Mouse (Mus musculus): Measurements from ENCODE around the gene Rrp1. TPM values are rescaled to one million over a fixed set of nuclear protein-coding genes. Genes with fewer than 3 reads are reported as not detected.

The Rrp1 gene
- polyA plus RNA-seq, 1 experiment from 2014 or later = 290 TPM

DNA sequence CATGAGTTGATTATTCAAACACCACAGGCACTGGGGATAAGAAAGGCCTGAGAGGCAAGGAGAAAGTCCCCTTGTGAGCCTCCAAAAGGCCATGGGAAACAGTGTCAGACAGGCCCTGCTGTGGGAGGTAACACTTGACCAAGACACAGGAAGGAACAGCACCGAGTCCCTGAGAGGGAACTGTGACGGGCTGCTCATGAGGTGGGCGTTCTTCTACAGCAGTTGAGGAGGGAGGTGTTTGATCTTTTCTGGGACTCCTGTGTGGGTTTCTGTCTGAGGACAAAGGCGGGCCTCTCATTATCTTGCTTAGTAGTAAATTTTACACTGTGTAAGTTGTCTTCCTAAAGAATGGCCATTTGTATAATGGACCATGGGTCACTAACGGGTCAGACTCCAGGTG lies 27.3 kb downstream of the Rrp1 start:
- Histone ChIP-seq H3K9ac (ENCODE audit: low read length) (no peak overlapping the region), H3K27ac (ENCODE audit: low read depth, low read length) (no peak overlapping the region), H3K4me1 (replicated peaks; ENCODE audit: control insufficient read depth, insufficient read depth, low read length) (no peaks in the 10 kb centered on the region), H3K9me3 (ENCODE audit: control insufficient read depth, low read length) (no peaks in the 10 kb centered on the region), H3K27me3 (ENCODE audit: control insufficient read depth, insufficient read depth, low read length) (peaks cover 2% of the 10 kb centered on the region), H3K4me2 (ENCODE audit: low read depth, low read length, severe bottlenecking) (no peak overlapping the region), H3K4me3 (ENCODE audit: low read depth, low read length) (no peak overlapping the region), H3K36me3 (ENCODE audit: control insufficient read depth, insufficient read depth, low read length) (no peaks in the 10 kb centered on the region)
- DNase-seq (ENCODE audit: low spot score) (no peak), ATAC-seq (replicated peaks; ENCODE audit: low FRiP score) (no peak)
- WGBS = 78% methylated on average over 5 of the region's 5 CpGs

DNA sequence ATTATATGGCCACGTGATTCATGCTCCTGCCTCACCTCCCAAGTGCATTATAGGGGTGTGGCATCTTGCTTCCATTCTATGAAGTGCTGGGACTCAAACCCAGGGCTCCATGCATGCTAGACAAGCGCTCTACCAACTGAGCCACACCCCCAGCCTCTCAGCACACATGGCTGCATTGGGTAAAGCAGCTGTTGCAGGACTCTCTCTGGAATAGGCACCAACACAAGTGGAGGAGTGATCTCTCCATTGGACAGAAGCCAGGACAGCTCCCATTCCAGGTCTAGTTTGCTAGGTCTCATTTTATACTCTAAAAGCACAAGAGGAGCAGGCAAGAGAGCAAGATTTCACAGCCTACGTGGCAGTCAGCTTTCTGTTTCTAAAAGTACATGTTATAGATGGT lies 29.3 kb downstream of the Rrp1 start:
- no peak for DNase-seq (ENCODE audit: low spot score)
- H3K4me3 ChIP-seq (ENCODE audit: low read depth, low read length) = no peak overlapping the region
- 71% methylated on average over 3 of the region's 3 CpGs for WGBS
- H3K9ac ChIP-seq (ENCODE audit: low read length) = no peak overlapping the region
- H3K27ac ChIP-seq (ENCODE audit: low read depth, low read length) = no peak overlapping the region
- H3K4me2 ChIP-seq (ENCODE audit: low read depth, low read length, severe bottlenecking) = no peak overlapping the region
- no peaks in the 10 kb centered on the region for H3K36me3 ChIP-seq (ENCODE audit: control insufficient read depth, insufficient read depth, low read length)
- no peak for ATAC-seq (replicated peaks; ENCODE audit: low FRiP score)
- H3K4me1 ChIP-seq (replicated peaks; ENCODE audit: control insufficient read depth, insufficient read depth, low read length) = no peaks in the 10 kb centered on the region
- H3K27me3 ChIP-seq (ENCODE audit: control insufficient read depth, insufficient read depth, low read length) = no peaks in the 10 kb centered on the region
- no peaks in the 10 kb centered on the region for H3K9me3 ChIP-seq (ENCODE audit: control insufficient read depth, low read length)

GRCm38 (mm10) chr10:78378516-78378915 lies 34.3 kb downstream of the Rrp1 start:
- 94% methylated on average over 7 of the region's 7 CpGs for WGBS
- no peak for ATAC-seq (replicated peaks; ENCODE audit: low FRiP score)
- no peak overlapping the region for H3K4me2 ChIP-seq (ENCODE audit: low read depth, low read length, severe bottlenecking)
- no peaks in the 10 kb centered on the region for H3K27me3 ChIP-seq (ENCODE audit: control insufficient read depth, insufficient read depth, low read length)
- no peak overlapping the region for H3K27ac ChIP-seq (ENCODE audit: low read depth, low read length)
- no peak for DNase-seq (ENCODE audit: low spot score)
- H3K9me3 ChIP-seq (ENCODE audit: control insufficient read depth, low read length) = no peaks in the 10 kb centered on the region; the same call in 1 of the 2 replicates
- H3K4me3 ChIP-seq (ENCODE audit: low read depth, low read length) = no peak overlapping the region
- H3K4me1 ChIP-seq (replicated peaks; ENCODE audit: control insufficient read depth, insufficient read depth, low read length) = no peaks in the 10 kb centered on the region
- no peaks in the 10 kb centered on the region for H3K36me3 ChIP-seq (ENCODE audit: control insufficient read depth, insufficient read depth, low read length)
- no peak overlapping the region for H3K9ac ChIP-seq (ENCODE audit: low read length)

DNA sequence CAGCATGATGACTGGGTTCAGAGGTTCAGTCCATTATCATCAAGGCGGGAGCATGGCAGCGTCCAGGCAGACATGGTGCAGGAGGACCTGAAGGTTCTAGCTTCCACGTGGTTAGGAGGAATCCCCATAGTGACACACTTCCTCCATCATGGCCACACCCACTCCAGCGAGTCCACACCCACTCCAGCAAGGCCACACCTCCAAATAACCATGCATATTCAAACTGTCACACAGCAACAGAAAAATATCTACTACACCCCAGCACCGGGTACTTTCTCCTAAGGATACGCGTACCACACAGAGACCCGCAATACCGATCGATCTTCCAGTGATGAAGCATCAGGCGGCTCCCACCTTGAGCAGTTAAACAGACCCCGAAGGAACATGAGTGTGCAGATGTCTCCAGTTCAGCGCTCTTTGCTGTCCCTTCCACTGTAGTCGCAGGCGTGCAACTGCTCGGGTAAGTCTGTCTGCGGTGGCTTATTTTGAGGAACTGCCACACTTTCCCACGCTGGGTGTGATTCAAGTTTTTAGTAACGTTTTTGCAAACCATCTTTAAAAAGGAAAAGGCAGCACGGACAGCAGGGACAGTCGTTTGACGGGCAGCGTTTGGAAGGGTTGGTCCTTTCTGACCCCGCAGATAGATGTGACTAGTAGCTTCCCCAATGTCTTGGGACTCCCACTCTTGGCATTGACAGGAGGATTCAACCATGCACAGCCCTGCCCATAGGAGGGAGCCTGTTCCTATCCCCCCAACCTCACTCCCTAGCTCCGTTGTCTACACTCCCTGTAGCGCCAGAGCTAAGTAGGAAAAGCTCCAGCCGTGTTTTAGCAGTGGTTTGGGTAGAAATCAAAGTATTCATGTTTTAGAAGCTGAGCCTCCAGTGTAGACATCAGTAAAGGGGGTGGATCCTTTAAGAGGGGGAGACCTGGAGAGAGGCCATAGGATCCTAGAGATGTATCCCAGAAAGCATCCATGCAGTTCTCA lies 39.9 kb downstream of the Rrp1 start:
- H3K4me1 ChIP-seq (replicated peaks; ENCODE audit: control insufficient read depth, insufficient read depth, low read length) = no peaks in the 10 kb centered on the region
- no peak overlapping the region for H3K27ac ChIP-seq (ENCODE audit: low read depth, low read length)
- H3K4me2 ChIP-seq (ENCODE audit: low read depth, low read length, severe bottlenecking) = no peak overlapping the region
- WGBS = 71% methylated on average over 27 of the region's 27 CpGs
- H3K4me3 ChIP-seq (ENCODE audit: low read depth, low read length) = no peak overlapping the region
- DNase-seq (ENCODE audit: low spot score) = no peak
- H3K36me3 ChIP-seq (ENCODE audit: control insufficient read depth, insufficient read depth, low read length) = no peaks in the 10 kb centered on the region
- no peaks in the 10 kb centered on the region for H3K9me3 ChIP-seq (ENCODE audit: control insufficient read depth, low read length)
- no peak for ATAC-seq (replicated peaks; ENCODE audit: low FRiP score)
- H3K9ac ChIP-seq (ENCODE audit: low read length) = no peak overlapping the region
- H3K27me3 ChIP-seq (ENCODE audit: control insufficient read depth, insufficient read depth, low read length) = no peaks in the 10 kb centered on the region

DNA sequence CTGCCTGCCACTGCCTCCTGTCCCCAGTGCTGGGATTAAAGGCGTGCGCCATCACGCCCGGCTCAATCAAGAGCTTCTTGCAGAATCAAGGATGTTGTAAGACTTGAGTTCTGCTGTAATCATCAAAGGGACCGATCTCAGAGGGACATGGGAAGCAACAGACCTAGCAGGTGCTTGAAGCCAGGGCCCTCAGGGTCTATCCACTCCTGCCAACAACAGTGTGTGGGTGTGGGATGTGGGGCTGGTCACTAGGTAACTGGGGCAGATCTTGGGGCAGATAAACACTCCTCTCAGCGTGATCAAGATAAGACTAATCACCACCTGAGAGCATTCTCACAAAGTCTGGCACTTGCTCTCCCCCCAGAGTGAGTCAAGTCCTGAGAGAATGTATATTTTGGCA lies 41.1 kb downstream of the Rrp1 start:
- Histone ChIP-seq H3K4me2 (ENCODE audit: low read depth, low read length, severe bottlenecking) (no peak overlapping the region), H3K9me3 (ENCODE audit: control insufficient read depth, low read length) (no peaks in the 10 kb centered on the region), H3K36me3 (ENCODE audit: control insufficient read depth, insufficient read depth, low read length) (no peaks in the 10 kb centered on the region), H3K4me3 (ENCODE audit: low read depth, low read length) (no peak overlapping the region), H3K4me1 (replicated peaks; ENCODE audit: control insufficient read depth, insufficient read depth, low read length) (no peaks in the 10 kb centered on the region), H3K27ac (ENCODE audit: low read depth, low read length) (no peak overlapping the region), H3K9ac (ENCODE audit: low read length) (no peak overlapping the region), H3K27me3 (ENCODE audit: control insufficient read depth, insufficient read depth, low read length) (no peaks in the 10 kb centered on the region)
- no peak for ATAC-seq (replicated peaks; ENCODE audit: low FRiP score)
- WGBS = 91% methylated on average over 6 of the region's 6 CpGs
- DNase-seq (ENCODE audit: low spot score) = no peak

- H3K27ac ChIP-seq (ENCODE audit: low read depth, low read length) = no peak overlapping the region
- no peaks in the 10 kb centered on the region for H3K27me3 ChIP-seq (ENCODE audit: control insufficient read depth, insufficient read depth, low read length)
- no peaks in the 10 kb centered on the region for H3K9me3 ChIP-seq (ENCODE audit: control insufficient read depth, low read length)
- no peak overlapping the region for H3K4me2 ChIP-seq (ENCODE audit: low read depth, low read length, severe bottlenecking)
- WGBS = 51% methylated on average over 4 of the region's 4 CpGs
- DNase-seq (ENCODE audit: low spot score) (no peak), ATAC-seq (replicated peaks; ENCODE audit: low FRiP score) (no peak)
- no peaks in the 10 kb centered on the region for H3K36me3 ChIP-seq (ENCODE audit: control insufficient read depth, insufficient read depth, low read length)
- H3K4me1 ChIP-seq (replicated peaks; ENCODE audit: control insufficient read depth, insufficient read depth, low read length) = no peaks in the 10 kb centered on the region
- H3K9ac ChIP-seq (ENCODE audit: low read length) = no peak overlapping the region
- H3K4me3 ChIP-seq (ENCODE audit: low read depth, low read length) = no peak overlapping the region
Observed at GRCm38 (mm10) chr10:78367586-78367985, 45.3 kb downstream of the Rrp1 start.

- DNase-seq (ENCODE audit: low spot score) = no peak
- H3K27me3 ChIP-seq (ENCODE audit: control insufficient read depth, insufficient read depth, low read length) = no peaks in the 10 kb centered on the region
- WGBS = 73% methylated on average over 9 of the region's 9 CpGs
- no peaks in the 10 kb centered on the region for H3K4me1 ChIP-seq (replicated peaks; ENCODE audit: control insufficient read depth, insufficient read depth, low read length)
- no peak overlapping the region for H3K4me3 ChIP-seq (ENCODE audit: low read depth, low read length)
- H3K4me2 ChIP-seq (ENCODE audit: low read depth, low read length, severe bottlenecking) = no peak overlapping the region
- H3K9ac ChIP-seq (ENCODE audit: low read length) = no peak overlapping the region
- no peaks in the 10 kb centered on the region for H3K9me3 ChIP-seq (ENCODE audit: control insufficient read depth, low read length)
- no peak for ATAC-seq (replicated peaks; ENCODE audit: low FRiP score)
- H3K36me3 ChIP-seq (ENCODE audit: control insufficient read depth, insufficient read depth, low read length) = no peaks in the 10 kb centered on the region
- no peak overlapping the region for H3K27ac ChIP-seq (ENCODE audit: low read depth, low read length)
Observed at GRCm38 (mm10) chr10:78366851-78367312, 46.0 kb downstream of the Rrp1 start.

DNA sequence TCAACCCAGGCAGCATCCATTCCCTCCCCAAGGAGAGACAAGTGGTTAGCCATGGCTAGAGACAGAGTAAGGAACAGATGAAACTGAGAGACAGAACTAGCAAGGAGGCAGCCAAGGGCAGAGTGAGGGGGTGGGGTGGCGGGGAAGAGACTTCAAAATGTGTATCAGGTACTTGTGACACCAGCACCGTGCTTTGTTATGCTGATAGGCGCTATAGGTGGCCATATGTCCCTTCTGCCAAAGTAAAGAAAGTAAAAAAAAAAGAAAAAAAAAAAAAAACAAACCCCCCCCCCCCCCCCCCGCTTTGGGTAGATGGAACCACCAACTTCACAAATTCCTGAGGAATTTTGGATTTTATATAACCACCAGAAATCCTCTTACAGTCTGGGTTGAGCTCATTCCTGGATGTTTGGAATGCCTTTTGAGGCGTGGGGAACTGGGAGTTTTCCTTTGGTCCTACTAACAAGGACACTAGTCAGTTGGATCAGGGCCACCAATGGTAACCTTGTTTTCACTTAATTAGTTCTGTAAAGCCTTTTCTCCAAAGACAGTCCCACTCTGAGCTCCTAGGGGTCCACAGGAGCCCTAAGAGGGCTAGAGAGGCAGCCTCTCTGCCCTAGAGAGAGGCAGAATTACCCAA lies 46.5 kb downstream of the Rrp1 start:
- H3K27ac ChIP-seq (ENCODE audit: low read depth, low read length) = no peak overlapping the region
- no peak for ATAC-seq (replicated peaks; ENCODE audit: low FRiP score)
- no peaks in the 10 kb centered on the region for H3K27me3 ChIP-seq (ENCODE audit: control insufficient read depth, insufficient read depth, low read length)
- DNase-seq (ENCODE audit: low spot score) = no peak
- H3K36me3 ChIP-seq (ENCODE audit: control insufficient read depth, insufficient read depth, low read length) = no peaks in the 10 kb centered on the region
- no peak overlapping the region for H3K9ac ChIP-seq (ENCODE audit: low read length)
- no peaks in the 10 kb centered on the region for H3K4me1 ChIP-seq (replicated peaks; ENCODE audit: control insufficient read depth, insufficient read depth, low read length)
- WGBS = 56% methylated on average over 5 of the region's 5 CpGs
- no peaks in the 10 kb centered on the region for H3K9me3 ChIP-seq (ENCODE audit: control insufficient read depth, low read length)
- H3K4me3 ChIP-seq (ENCODE audit: low read depth, low read length) = no peak overlapping the region
- no peak overlapping the region for H3K4me2 ChIP-seq (ENCODE audit: low read depth, low read length, severe bottlenecking)
